Mouse (Mus musculus): Measurements from ENCODE around the gene Lmntd1.
"Not testable (repeated sequence)": the region's sequence is repeated elsewhere in the genome, so short reads cannot be mapped to it uniquely, and the experiment has no call there.

Lmntd1 gene

GRCm38 (mm10) chr6:145340657-145341146 is 273.4 kb downstream of the Lmntd1 start:
- peak; percentile 98 for DNase-seq

- peak; percentile 88 to 89 for DNase-seq
Measured at GRCm38 (mm10) chr6:145339956-145340656, 274.0 kb downstream of the Lmntd1 start.

DNA sequence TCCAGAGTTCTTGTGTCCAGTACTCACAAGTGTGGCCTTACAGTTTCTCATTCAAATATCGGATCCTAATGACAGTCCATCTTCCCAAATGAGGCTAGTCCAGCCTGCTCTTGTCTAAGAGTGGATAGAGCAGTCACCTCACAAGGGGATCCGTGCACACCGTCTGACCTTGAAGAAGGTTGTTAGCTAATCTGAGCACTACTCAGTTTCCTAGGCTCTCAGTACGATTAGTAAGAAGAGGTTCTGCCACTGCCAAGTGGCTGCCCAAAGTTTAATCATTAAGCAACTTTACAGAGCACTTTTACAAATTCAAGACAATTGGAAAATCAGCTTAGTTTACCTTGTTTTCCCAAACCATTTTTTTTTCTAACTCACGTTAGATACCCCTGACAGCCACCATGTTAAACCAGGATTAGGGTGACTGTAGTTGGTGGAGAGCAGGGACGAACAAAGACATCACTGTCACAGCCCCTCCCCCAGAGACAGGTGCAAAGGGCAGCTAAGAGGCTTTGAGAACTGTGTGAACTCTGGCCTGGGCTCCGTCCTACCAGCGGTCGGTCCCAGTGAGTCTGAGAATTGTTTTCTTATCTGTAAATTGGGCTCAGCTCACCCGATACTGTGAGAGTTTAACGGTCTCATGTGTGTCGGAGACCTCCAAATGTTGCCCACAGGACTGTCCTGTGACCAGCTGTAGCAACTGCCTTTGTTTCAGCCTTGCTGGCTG is 275.4 kb downstream of the Lmntd1 start:
- DNase-seq: peak; percentile 83 to 85

DNA sequence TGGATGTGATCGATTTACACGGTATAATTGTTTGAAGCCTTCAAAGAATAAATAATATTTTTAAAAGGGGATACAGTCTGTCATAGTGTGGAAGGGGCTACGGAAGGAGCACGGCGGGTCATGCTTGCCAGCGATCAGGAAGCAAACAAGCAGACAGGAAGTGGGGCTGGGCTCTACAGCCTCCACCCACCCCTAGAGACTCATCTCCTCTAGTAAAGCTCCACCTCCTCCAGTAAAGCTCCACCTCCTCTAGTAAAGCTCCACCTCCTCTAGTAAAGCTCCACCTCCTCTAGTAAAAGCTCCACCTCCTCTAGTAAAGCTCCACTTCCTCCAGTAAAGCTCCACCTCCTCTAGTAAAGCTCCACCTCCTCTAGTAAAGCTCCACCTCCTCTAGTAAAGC is 276.6 kb downstream of the Lmntd1 start:
- DNase-seq: not testable (repeated sequence)

DNA sequence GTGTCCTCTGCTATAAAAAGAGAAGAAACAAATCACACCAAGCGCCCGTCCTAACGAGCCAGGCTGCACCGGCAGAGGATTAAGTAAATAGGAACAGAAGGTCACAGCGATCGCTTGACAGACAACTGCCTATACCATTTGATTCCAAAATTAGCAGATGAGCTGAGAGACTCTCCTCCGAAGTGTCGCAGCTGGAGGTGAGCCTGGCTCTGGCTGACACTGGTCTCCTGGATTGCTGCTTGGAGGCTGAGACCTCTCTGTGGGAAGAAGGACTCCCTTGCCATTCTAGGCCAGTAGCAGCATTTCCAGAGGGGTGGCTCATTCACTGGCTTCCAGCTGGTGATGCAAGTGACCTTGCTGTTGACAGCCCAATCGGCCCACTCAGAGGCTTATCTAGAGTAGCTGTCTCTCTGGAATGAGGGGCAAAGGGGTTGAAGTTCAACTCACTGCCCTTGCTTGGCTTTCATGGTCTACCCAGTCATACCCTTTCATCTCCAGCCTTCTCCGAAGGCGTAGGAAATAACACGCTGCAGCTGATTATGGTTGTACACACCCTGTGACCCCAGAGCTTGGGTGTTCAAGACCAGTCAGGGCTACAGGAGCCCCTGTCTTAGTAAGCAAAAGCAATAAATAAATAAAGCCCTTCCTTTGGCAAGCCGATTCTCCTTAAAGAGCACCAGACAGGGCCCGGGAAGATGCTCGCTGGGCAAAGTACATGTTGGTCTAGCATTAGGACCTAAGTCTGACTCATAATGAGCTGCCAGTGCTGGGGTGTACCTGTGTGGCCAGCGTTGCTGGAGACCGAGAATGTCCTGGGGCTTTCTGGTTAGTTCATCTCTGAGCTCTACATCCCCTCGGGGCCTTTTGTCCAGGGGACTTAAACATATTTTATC is 278.0 kb downstream of the Lmntd1 start:
- peak; percentile 17 to 24 for DNase-seq

- DNase-seq: no peak
Measured at GRCm38 (mm10) chr6:145334211-145334610, 279.9 kb downstream of the Lmntd1 start.

DNA sequence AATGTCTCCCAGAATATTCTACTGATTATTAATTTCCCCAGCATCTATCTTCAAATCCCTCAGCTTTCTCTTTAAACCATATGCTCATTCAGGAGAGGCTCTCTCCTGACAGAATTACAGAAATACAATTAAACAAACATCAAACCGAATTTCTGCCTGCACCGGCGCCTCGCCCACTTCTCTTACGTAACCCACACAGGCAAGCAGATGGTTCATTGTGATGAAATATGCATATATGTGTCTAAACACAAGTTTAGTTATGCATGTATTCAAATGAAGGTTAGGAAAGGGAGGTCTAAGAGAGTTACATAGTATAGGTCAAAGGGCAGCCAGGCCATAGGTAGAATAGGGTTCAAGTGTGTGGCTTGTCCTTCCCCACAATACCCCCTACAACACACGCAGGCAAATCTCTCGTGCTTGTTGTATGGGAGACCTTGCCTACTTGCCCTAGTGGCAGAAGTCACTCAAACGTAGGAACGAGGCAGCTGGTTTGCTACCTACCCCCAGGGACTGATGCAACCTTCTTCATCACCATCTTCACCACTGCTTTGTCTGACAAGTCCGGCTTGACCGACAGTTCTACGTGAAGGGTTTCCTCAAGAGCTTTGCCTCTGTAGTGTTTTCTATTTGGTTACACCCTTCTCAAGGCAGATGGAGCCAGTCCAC is 287.8 kb downstream of the Lmntd1 start:
- DNase-seq: no peak

DNA sequence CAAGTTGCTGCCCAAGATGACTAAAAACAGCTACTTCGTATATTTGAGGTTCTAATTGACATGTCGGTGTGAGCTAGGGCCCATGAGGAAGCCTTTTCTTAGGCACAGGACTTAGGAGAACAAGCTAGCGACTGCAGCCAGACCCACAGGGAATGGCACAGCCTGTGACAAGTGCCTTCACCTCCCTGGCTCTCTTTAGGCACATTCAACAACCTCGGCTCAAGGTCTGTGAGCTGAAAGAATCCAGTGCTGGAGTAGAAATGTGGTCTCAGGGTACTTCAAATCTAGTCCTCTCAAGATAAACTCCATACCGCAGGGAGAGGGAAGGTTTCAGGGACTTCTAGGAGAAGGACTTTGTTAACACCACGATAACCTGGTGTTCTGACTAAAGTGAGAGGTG is 289.0 kb downstream of the Lmntd1 start:
- DNase-seq: no peak

- DNase-seq: no peak
Measured at GRCm38 (mm10) chr6:145324470-145324869, 289.6 kb downstream of the Lmntd1 start.

DNA sequence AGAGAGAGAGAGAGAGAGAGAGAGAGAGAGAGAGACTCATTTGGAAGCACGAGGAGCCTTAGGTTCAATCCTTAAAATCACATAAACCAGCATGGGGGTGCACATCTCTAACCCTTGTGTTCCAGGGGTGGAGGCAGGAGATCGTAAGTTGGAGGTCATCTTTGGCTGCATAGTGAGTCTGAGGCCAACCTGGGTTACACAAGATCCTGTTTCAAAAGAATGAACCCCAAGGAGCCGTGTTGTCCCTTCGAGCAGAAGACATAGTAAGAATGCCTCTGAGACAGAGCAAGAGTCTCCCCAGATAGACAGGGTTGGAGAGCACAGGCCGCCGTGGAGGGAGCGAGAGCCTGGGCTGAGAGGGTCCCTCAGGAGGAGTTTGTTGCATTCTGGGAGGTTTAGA is 291.9 kb downstream of the Lmntd1 start:
- DNase-seq: no peak

DNA sequence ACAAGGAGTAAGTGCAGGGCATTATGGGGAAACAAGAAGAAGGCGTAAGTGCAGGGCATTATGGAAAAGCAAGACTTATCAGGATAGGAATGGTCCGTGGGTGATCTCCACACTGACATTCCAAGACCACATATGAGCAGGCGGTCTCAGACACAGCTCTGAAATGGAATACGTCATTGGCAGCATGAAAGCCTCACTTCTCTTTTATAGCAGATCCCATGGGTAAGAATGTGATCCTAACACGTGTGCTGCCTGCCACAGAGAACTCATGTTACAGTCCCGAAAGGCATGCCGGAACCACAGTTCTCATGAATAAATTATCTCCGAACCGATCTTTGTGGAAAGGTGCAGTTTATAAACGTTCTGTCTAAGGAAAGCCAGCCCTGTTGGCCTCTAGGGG is 294.0 kb downstream of the Lmntd1 start:
- no peak for DNase-seq

Data from kidney, postnatal 36 days (tissue).